ENCODE assay signal across 7 mouse cellular contexts in the genomic region with DNA sequence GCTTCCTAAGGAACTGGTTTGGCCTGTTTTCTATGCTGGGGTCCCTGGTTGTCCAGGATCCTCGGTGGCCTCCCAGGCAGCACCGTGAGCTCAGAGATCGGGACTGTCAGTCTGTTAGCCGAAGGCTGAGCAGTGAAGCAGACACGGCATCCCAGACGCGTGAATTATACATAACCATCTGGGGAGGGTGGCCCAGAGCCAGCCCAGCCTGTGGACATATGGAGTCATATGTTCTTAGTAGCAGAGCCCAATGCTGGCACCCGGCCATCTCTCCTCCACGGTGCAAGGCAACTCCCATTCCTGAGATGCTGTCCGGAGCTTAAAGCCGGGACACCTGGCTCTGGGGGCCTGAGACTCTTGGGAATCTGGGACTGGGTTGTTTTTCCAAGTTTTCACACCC. TPM values are rescaled to one million over a fixed set of nuclear protein-coding genes. Genes with fewer than 3 reads are reported as not detected.
DNase-seq lines count a peak whose midpoint lies in the region; ATAC-seq and TF ChIP-seq lines count a peak whose summit lies in the region.

No protein-coding gene starts in this region.

- no peak for DNase-seq in lung, postnatal 25 days (ENCODE audit: low spot score)
- DNase-seq in cerebellum, postnatal 4 days (ENCODE audit: low spot score in 2 of 2): peak; percentile 61 to 92
- peak; percentile 76 to 79 for DNase-seq in layer of hippocampus, adult 2 months (ENCODE audit: low spot score in 2 of 2)
- peak; percentile 96 for DNase-seq in right cerebral cortex, postnatal 4 days
- DNase-seq in thymus, postnatal 36 days: no peak

- peak; percentile 87 for ATAC-seq in lung, embryonic 16.5 days (ENCODE audit: low read depth)
- no peak for ATAC-seq in CD4-positive, CD25-positive, alpha-beta regulatory T cell, adult 4 months

- H3K9ac ChIP-seq in lung, embryonic 16.5 days (ENCODE audit: low read length): no peak overlapping the region

- H3K4me3 ChIP-seq in lung, embryonic 16.5 days (ENCODE audit: low read length): no peak overlapping the region
- H3K4me3 ChIP-seq in layer of hippocampus, adult 2 months: no peak overlapping the region

- no peaks in the 10 kb centered on the region for H3K27me3 ChIP-seq in lung, embryonic 16.5 days (ENCODE audit: control insufficient read depth, insufficient read depth, low read depth, low read length)

- 0 out of 2 replicates have a peak, but pooled peaks cover 3% of the 10 kb centered on the region for H3K4me1 ChIP-seq in lung, embryonic 16.5 days (replicated peaks; ENCODE audit: control insufficient read depth, insufficient read depth, low read length)

- no peak overlapping the region for H3K4me2 ChIP-seq in lung, embryonic 16.5 days (ENCODE audit: low read depth, low read length)

- no peak overlapping the region for H3K27ac ChIP-seq in lung, embryonic 16.5 days (ENCODE audit: low read length)
- H3K27ac ChIP-seq in layer of hippocampus, adult 2 months: no peak overlapping the region

- WGBS in lung, embryonic 16.5 days: 38% methylated on average over 11 of the region's 11 CpGs

- TF ChIP-seq CTCF in layer of hippocampus, adult 2 months (conservative IDR thresholded peaks at IDR 0.05): no peak

- H3K9me3 ChIP-seq in lung, embryonic 16.5 days (ENCODE audit: control insufficient read depth, low read length): no peaks in the 10 kb centered on the region

- no peaks in the 10 kb centered on the region for H3K36me3 ChIP-seq in lung, embryonic 16.5 days (ENCODE audit: control insufficient read depth, insufficient read depth, low read length)

RNA-seq across cellular contexts. Expression of a gene that starts 19.8 kb away (rescaled TPM):
- polyA plus RNA-seq in lung, embryonic 16.5 days (2015; fragmentation: Nextera tagmentation; extraction: Ambion mirVana): 12.4 and 12.7 TPM in 2 replicates
- under 1 TPM in 1 of 2 experiments, not detected in 1; 0.88 TPM for total RNA-seq in layer of hippocampus, adult 2 months (2021)
- polyA plus RNA-seq in CD4-positive, CD25-positive, alpha-beta regulatory T cell, adult 4 months (2017; shearing (Covaris generic)): not detected

RNA-seq across cellular contexts. Expression of a gene that starts 31.0 kb away (rescaled TPM):
- polyA plus RNA-seq in lung, embryonic 16.5 days (2015; fragmentation: Nextera tagmentation; extraction: Ambion mirVana): 1.5 and 2.3 TPM in 2 replicates
- total RNA-seq in layer of hippocampus, adult 2 months (2021): 10 to 100 TPM; 30.0 to 30.9 TPM
- polyA plus RNA-seq in CD4-positive, CD25-positive, alpha-beta regulatory T cell, adult 4 months (2017; shearing (Covaris generic)): under 1 TPM in 1 of 2 experiments, not detected in 1; 0.15 TPM

RNA-seq across cellular contexts. Expression of a gene that starts 59.7 kb away (rescaled TPM):
- polyA plus RNA-seq in lung, embryonic 16.5 days (2015; fragmentation: Nextera tagmentation; extraction: Ambion mirVana): 0.04 TPM in 1 of 2 replicates, not detected in the other
- total RNA-seq in layer of hippocampus, adult 2 months (2021): 1 to 10 TPM in 1 of 2 experiments, under 1 TPM in 1; 0.39 to 1.2 TPM
- under 1 TPM in 1 of 2 experiments, not detected in 1; 0.75 TPM for polyA plus RNA-seq in CD4-positive, CD25-positive, alpha-beta regulatory T cell, adult 4 months (2017; shearing (Covaris generic))

Comparison
In these comparisons a context has a peak if more than half of its experiments do, and no peak if none do; other contexts are left out.
1. DNase-seq: peak in cerebellum, postnatal 4 days (2 of 2), layer of hippocampus, adult 2 months (2 of 2) and right cerebral cortex, postnatal 4 days (single experiment); none in lung, postnatal 25 days (single experiment) and thymus, postnatal 36 days (0 of 2).
2. RNA of a gene that starts 19.8 kb away (polyA plus RNA-seq): 12.4 to 12.7 TPM in lung, embryonic 16.5 days; not detected in CD4-positive, CD25-positive, alpha-beta regulatory T cell, adult 4 months; every median in the first group is over 10 times any median in the second.